Mouse (Mus musculus): ENCODE measurements around the gene Ran.
"Not testable (repeated sequence)": the region's sequence is repeated elsewhere in the genome, so short reads cannot be mapped to it uniquely, and the experiment has no call there.

Ran gene

GRCm38 (mm10) chr5:129019497-129020299 lies at the start of gene Ran:
Ran (plus strand) TSS chr5:129020069.
- in situ Hi-C loops (cut with MboI, MseI): loop anchor here (10.0 to 25.0 kb wide), 6 partner anchors 565 to 1407 kb away; partner anchors contain the start of genes Gusb (in 1 of the 2), Mmp17 (in 1 of the 2), Rabgef1 (in 1 of the 2) and Sbds (in 1 of the 2)

DNA sequence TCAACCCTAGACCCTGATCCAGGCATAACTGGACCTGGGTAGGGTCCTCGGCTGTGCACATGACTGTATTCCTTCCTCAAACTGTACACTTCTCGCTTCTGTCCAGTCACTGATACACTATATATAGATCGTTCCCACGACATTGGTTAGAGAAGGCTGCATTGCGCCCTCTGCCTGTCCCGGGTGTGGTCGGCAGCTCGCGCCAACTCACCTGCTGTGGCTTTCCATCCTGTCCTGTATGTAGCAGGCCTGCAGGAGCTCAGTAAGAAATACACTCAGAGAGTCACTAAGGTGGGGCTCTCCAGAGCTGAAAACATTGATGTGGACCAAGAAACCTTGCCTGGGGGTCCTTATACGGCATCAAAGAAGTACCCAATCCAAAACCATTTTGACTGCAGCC lies 49.0 kb upstream of the Ran start:
- in situ Hi-C loops (cut with MboI, MseI): no loop called here

DNA sequence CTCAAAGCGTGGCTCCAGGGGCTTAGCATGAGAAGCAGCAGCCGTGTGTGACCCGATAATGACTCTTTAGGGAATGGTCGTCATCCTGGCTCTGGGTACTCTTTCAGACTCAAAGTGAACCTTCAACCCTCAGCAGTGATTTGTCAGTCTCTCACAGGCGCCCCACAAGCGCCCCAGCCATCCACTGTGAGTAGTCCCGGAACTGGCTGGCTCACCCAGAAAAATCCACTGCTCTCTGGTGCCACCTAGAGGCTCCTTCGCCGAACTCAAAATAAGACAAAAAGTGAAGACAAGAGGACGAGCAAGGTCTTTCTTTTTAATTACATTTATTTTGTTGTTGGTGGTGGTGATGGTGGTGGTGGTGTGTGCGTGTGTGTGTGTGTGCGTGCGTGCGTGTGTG lies 48.6 kb upstream of the Ran start:
- in situ Hi-C loops (cut with MboI, MseI): no loop called here

DNA sequence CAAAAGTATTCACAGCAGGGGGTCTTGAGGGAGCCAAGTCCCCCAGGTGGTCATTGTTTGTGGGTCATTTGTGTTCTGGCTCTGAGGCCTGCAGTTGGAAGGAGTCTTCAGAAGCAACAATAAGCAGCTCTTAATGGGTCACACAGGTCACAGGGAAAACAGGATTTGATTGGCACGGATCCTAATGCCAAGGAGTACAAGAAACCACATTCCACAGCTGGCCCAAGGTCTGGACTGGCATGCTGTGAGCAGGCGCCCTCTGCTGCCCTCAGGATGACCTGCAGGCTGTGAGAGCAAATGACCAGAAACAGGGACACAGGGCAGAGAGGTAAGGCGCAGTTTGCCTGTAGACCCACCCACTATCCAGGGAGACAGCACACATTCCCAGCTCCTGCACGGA lies 43.6 kb upstream of the Ran start:
- in situ Hi-C loops (cut with MboI, MseI): no loop called here

DNA sequence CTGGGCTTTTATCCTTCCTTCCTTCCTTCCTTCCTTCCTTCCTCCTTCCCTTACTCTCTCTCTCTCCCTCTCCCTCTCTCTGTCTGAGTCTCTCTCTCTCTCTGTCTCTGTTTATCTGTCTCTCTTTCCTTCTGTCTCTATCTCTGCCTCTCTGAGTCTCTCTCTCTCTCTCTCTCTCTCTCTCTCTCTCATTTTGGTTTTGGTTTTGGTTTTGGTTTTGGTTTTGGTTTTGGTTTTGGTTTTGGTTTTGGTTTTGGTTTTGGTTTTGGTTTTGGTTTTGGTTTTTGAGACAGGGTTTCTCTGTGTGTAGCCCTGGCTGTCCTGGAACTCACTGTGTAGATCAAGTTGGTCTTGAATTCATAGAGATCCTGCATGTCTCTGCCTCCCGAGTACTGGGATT lies 42.4 kb upstream of the Ran start:
- in situ Hi-C loops (cut with MboI, MseI): not testable (repeated sequence)

- in situ Hi-C loops (cut with MboI, MseI): no loop called here
These were observed 40.9 kb upstream of the Ran start for GRCm38 (mm10) chr5:128978957-128979356.

DNA sequence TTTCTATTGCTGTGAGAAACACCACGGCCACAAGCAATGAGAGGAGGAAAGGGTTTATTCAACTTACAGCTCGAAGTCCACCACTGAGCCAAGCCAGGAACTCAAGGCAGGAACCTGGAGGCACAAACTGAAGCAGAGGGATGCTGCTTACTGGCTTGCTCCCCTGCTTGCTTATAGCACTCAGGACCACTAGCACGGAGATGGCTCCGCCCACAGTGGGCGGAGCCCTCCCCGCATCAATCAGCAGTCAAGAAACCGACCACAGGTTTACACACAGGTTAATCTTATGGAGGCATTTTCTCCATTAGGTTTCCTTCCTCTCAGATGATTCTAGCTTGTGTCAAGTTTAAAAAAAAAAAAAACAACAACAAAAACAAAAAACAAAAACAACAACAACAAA lies 39.0 kb upstream of the Ran start:
- in situ Hi-C loops (cut with MboI, MseI): no loop called here

GRCm38 (mm10) chr5:128981607-128982006 lies 38.3 kb upstream of the Ran start:
- in situ Hi-C loops (cut with MboI, MseI): no loop called here

DNA sequence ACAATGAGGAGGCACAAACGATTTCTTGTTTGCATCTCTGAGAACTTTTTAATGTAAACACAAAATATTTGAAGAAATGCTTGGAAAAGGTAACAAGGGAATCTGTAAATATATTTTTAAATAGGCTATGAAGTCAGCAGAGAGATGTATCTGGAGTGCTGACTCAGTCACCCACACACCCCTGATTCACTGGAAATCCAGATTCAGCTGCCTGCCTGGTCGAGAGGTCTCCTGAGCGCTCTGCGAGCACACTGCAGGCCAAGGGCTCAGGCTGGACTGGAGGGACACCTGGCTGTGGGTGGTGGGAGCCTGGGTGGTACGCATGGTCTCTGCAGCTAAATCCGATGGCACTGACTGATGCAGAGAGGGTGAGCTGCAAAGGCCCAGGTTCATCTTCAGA lies 35.3 kb upstream of the Ran start:
- in situ Hi-C loops (cut with MboI, MseI): no loop called here

DNA sequence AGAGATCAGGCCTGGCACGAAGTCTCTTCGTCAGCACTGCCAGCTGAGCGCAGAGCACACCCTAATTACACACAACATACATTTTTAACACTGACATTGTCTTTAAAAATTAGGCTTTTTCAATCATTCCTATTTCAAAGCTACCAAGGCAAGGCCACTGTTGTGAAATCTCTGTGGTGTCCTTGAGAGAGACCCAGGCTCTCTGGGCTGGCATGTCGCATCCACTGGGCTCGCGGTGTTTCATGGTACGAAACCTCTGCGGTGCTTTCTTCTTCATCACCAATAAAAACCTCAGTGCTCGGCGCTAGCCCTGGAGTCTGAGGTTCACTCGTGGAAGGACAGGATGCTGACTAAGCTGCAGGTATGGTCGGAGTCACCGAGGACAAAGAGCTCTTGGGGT lies 33.9 kb upstream of the Ran start:
- in situ Hi-C loops (cut with MboI, MseI): no loop called here

GRCm38 (mm10) chr5:128987141-128987954 lies 32.5 kb upstream of the Ran start:
- in situ Hi-C loops (cut with MboI, MseI): no loop called here

- in situ Hi-C loops (cut with MboI, MseI): loop anchor here (25.0 kb wide), 4 partner anchors 1086 to 1389 kb away; partner anchors contain the start of genes Rabgef1 (in 1 of the 2), Sbds (in 1 of the 2) and Tyw1 (in 1 of the 2)
These were observed 19.0 kb upstream of the Ran start for GRCm38 (mm10) chr5:129000706-129001468.

DNA sequence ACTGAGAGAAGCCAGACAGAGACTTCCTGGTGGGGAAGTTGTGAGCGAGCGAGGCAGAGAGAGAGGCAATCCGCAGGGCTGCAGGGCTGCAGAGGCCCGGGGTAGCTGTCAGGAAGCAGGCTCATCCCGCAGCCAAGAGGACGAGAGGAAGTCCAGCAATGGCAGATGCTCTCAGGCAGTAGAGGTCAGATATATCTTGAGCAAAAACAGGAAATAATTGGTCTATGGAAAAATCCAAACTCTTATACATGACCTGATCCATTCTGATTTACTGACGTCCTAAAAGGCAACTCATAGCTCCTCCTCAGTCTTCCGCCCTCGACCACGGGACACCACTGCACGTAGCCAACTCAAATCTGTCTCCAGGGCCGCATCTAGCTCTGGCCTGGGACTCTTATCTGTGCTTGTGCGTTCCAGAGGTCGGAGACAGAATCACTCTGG lies 17.3 kb upstream of the Ran start:
- in situ Hi-C loops (cut with MboI, MseI): loop anchor here (25.0 kb wide), 4 partner anchors 1085 to 1390 kb away; partner anchors contain the start of genes Rabgef1 (in 1 of the 2), Sbds (in 1 of the 2) and Tyw1 (in 1 of the 2)

GRCm38 (mm10) chr5:129005416-129005815 lies 14.5 kb upstream of the Ran start:
- in situ Hi-C loops (cut with MboI, MseI): loop anchor here (5.0 to 25.0 kb wide), 5 partner anchors 842 to 1393 kb away; partner anchors contain the start of genes Rabgef1 (in 1 of the 2), Sbds (in 1 of the 2), Sumf2 (in 1 of the 2) and Tyw1 (in 1 of the 2)

DNA sequence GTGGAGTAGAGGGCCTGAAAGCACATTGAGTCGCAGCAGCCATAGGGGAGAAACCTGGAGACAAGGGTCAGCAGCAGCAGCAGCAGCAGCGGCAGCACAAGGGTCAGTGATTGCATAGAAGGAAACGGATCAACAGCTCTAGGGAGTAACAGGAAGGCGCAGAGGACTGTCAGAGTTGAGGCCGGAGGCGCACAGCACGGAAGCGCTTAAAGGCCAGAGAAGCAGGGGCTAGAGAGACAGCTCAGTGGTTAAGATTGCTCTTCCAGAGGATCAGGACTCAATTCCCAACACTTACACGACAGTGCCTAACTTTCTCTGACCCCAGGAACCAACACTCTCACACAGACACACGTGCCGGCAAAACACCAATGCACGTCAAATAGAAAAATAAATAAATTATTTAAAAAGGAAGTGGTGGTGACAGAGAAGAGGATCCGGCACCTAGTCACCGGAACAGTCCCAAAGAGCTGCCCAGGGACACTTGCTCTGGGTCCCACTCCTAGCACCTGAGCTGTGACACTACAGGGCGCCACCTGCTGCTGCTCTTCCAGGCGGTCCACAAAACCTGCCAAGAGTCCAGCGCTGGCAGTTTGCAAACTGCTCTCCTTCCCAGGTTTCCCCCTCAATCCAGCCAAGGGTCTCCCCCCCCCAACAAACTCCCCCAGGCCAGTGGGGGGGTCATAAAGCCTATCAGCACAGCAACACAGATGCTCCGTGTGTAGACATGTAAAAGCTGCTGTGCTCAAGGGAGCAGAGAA lies 13.7 kb upstream of the Ran start:
- in situ Hi-C loops (cut with MboI, MseI): loop anchor here (5.0 to 25.0 kb wide), 5 partner anchors 841 to 1394 kb away; partner anchors contain the start of genes Rabgef1 (in 1 of the 2), Sbds (in 1 of the 2), Sumf2 (in 1 of the 2) and Tyw1 (in 1 of the 2)

- in situ Hi-C loops (cut with MboI, MseI): loop anchor here (5.0 to 25.0 kb wide), 5 partner anchors 840 to 1395 kb away; partner anchors contain the start of genes Rabgef1 (in 1 of the 2), Sbds (in 1 of the 2), Sumf2 (in 1 of the 2) and Tyw1 (in 1 of the 2)
These were observed 12.5 kb upstream of the Ran start for GRCm38 (mm10) chr5:129007105-129007957.

DNA sequence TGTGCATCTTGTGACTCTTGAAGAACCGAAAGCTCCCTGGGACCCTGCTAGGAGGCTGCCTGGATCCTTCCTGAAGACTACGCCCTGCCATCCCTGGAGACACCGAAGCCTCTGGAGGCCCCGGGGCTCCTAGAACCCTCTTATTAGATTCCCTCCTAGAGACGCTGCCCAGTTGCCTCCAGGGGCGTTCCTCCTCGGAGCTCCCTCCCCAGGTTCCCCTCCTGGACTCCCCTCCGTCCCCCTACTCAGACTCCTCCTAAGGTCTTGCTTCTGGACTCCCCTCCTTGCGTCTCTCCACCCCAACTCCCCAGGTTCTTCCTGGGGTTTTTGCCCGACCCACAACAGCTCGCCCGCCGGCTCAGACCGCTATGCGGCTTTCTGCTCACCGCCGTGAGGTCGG lies 11.9 kb upstream of the Ran start:
- in situ Hi-C loops (cut with MboI, MseI): loop anchor here (5.0 to 25.0 kb wide), 5 partner anchors 839 to 1396 kb away; partner anchors contain the start of genes Rabgef1 (in 1 of the 2), Sbds (in 1 of the 2), Sumf2 (in 1 of the 2) and Tyw1 (in 1 of the 2)

DNA sequence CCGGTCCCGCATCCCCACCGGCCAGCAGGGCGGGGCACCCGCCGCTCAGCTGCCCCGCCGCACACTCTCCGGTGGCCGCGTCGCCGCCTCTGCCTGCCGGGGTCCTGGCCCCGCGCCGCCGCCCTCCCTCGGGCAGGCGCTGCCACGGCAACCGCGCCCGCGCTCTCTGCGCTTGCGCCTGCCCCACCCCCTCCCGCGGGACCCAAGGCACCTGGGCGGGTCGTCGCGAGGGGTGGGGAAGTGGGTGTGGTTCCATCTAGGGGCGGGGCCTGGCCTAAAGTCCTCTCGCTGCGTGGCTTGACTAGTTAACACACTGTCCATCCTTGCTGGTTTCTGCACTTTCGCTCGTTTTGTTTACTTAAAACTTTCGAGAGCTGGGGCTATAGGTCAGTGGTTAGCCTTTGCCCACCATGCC lies 11.4 kb upstream of the Ran start, which contains the start of gene Stx2:
TSS of gene Stx2 (minus strand) at position 163 of the 415 bp plus-strand sequence.
- in situ Hi-C loops (cut with MboI, MseI): loop anchor here (5.0 to 25.0 kb wide), 5 partner anchors 839 to 1396 kb away; partner anchors contain the start of genes Rabgef1 (in 1 of the 2), Sbds (in 1 of the 2), Sumf2 (in 1 of the 2) and Tyw1 (in 1 of the 2)
